Mouse (Mus musculus) G1E (cell line): Measurements from ENCODE around the gene Dock11.

Source experiments
- CTCF ChIP-seq: IDR thresholded peaks from 2 replicates; pipeline ENCODE4 v1.5.1; 2012; ENCODE audit warnings: low read depth, low read length, inconsistent platforms, mixed read lengths
- GATA1 ChIP-seq: IDR thresholded peaks from 2 replicates; pipeline ENCODE4 v1.6.1; 2012; ENCODE audit warnings: borderline replicate concordance, low read length, inconsistent platforms, mixed read lengths
- POLR2AphosphoS5 ChIP-seq: IDR thresholded peaks from 2 replicates; pipeline ENCODE4 v1.6.1; 2012; ENCODE audit warnings: low read depth, low read length, inconsistent platforms; ENCODE audit not compliant: insufficient replicate concordance
- TAL1 ChIP-seq: conservative IDR thresholded peaks from 2 replicates; pipeline ENCODE4 v1.6.1; 2012; ENCODE audit warnings: low read depth, low read length, inconsistent platforms, mixed read lengths

DNA sequence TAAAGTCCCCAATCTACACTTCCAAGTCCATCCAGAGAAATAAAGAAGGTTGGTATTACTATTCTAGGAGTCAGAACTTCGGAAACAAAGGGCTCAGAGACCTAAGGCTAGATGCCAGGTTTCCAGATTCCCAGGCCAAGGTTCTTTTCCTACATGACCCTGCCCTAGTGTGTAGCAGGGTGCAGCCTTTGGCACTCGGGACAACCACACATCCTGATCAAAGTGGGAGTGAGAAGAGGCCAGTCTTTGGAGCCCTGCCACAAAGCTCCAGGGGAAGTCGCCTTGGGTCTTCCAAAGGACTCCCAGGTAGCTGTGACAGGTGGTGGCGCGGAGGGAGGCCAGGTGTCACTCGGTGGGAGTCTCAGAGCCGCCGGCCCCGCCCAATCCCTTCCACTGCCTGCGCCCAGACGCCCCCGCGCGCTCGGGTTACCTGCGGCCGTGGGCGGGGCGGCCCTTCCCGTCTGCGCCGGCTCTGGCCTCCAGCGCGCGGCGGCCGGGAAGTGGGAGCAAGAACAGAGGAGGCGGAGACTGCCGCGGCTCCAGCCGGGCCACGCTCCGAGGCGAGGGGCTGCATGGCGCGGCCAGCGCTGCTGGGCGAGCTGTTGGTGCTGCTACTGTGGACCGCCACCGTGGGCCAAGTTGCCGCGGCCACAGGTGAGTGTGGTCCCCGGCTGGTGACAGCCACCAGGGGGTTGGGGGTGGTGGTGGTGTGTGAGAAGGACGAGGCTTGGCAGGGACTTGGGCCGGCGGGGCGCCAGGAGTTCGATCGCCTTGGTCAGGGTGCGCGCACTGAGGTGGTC, 223.2 kb downstream of the Dock11 start, which contains the start of gene Il13ra1:
- TF ChIP-seq GATA1 (no peak), CTCF (no peak), TAL1 (no peak), POLR2AphosphoS5 (no peak)
